9 mouse cellular contexts compared by ENCODE assay signal in the genomic region with DNA sequence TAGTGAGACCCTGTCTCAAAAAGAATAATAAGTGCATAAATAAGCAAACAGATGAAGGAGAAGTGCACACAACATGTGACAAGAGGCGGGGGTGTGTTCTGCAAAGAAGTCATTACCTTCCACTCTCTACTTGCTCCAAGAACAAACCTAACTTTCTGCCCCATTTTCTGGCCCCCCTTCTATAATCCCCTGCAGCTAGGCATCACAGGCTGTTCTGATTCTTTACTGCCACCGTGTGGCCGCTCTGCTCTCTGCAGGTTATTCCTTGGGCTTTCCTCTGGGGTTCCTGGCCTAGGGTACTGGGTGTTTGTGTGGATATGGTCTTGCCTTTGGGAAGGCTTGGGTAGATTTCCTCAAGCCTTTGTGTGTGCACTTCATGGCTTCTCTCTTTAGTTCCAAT. TPM values are rescaled to one million over a fixed set of nuclear protein-coding genes. Genes with fewer than 3 reads are reported as not detected.
DNase-seq lines count a peak whose midpoint lies in the region; ATAC-seq and TF ChIP-seq lines count a peak whose summit lies in the region.
"Had no signal": no experiment of that assay in that cellular context is flagged by ENCODE, and none has a peak within 500 bp of the region (broad histone marks: within the 10 kb centered on the region; RNA-seq: fewer than 3 reads in every experiment).

No protein-coding gene starts in this region.

- 11% methylated on average over 3 of the region's 3 CpGs for WGBS in midbrain, embryonic 14.5 days
- WGBS in spleen, adult 2 months: 17% methylated on average over 3 of the region's 3 CpGs

- H3K9me3 ChIP-seq in midbrain, embryonic 14.5 days (ENCODE audit: control insufficient read depth, low read length): no peaks in the 10 kb centered on the region

- DNase-seq in cerebellum, adult 11 months: peak; percentile 74
- peak; percentile 47 to 83 for DNase-seq in cerebellum, postnatal 4 days (ENCODE audit: low spot score in 2 of 2)
- peak; percentile 70 for DNase-seq in gastrocnemius, adult 18-20 months (ENCODE audit: low spot score)
- peak; percentile 84 for DNase-seq in induced T-regulatory cell, adult 2 months (ENCODE audit: low read depth)
- peak; percentile 79 to 82 for DNase-seq in left cerebral cortex, postnatal 14 days (ENCODE audit: low spot score in 2 of 2)
- DNase-seq in midbrain, embryonic 14.5 days: peak; percentile 86
- DNase-seq in spleen, adult 2 months (ENCODE audit: low read depth in 1 of 2, low spot score in 2 of 2): peak in 1 of 2 experiments; percentile 51

- peaks cover 8% of the 10 kb centered on the region; the same call in 1 of the 2 replicates for H3K4me1 ChIP-seq in midbrain, embryonic 14.5 days (ENCODE audit: control insufficient read depth, insufficient read depth, low read length)
- peaks cover 4% of the 10 kb centered on the region for H3K4me1 ChIP-seq in spleen, adult 2 months (ENCODE audit: control insufficient read depth, insufficient read depth, insufficient read length)

- H3K36me3 ChIP-seq in midbrain, embryonic 14.5 days (ENCODE audit: control insufficient read depth, insufficient read depth, low read length): no peaks in the 10 kb centered on the region
- H3K36me3 ChIP-seq in spleen, adult 2 months (ENCODE audit: control insufficient read depth, insufficient read depth, low read length): no peaks in the 10 kb centered on the region

- intact Hi-C loops in left cerebral cortex, postnatal 14 days (cut with DNase I): no loop called here

- H3K4me2 ChIP-seq in midbrain, embryonic 14.5 days (ENCODE audit: low read length): no peak overlapping the region

- no peak for ATAC-seq in cerebellum, adult (ENCODE audit: insufficient number of reproducible peaks, low FRiP score, low TSS enrichment)
- ATAC-seq in midbrain, embryonic 14.5 days (ENCODE audit: low FRiP score, low TSS enrichment): no peak

- H3K4me3 ChIP-seq in midbrain, embryonic 14.5 days (replicated peaks; ENCODE audit: low read depth, low read length): no peak overlapping the region
- H3K4me3 ChIP-seq in spleen, adult 2 months (ENCODE audit: extremely low read depth, insufficient read depth, insufficient read length): no peak overlapping the region

- H3K27me3 ChIP-seq in midbrain, embryonic 14.5 days (ENCODE audit: control insufficient read depth, insufficient read depth, low read length): 0 out of 2 replicates have a peak, but pooled peaks cover 3% of the 10 kb centered on the region
- H3K27me3 ChIP-seq in spleen, adult 2 months (ENCODE audit: control insufficient read depth, insufficient read depth, low read length): peaks cover 13% of the 10 kb centered on the region

- TF ChIP-seq POLR2A in spleen, adult 2 months (IDR thresholded peaks at IDR 0.05; ENCODE audit: low read depth, low read length): no peak

- no peak overlapping the region for H3K9ac ChIP-seq in midbrain, embryonic 14.5 days (replicated peaks; ENCODE audit: low read length)

- no peak overlapping the region for H3K27ac ChIP-seq in midbrain, embryonic 14.5 days (replicated peaks; ENCODE audit: low read depth, low read length)
- H3K27ac ChIP-seq in spleen, adult 2 months (ENCODE audit: insufficient read depth, low read length): no peak overlapping the region

- peak; percentile 67; the same call in 1 of the 2 replicates for TF ChIP-seq CTCF in spleen, adult 2 months (IDR thresholded peaks at IDR 0.05; ENCODE audit: extremely low read depth, insufficient read depth, insufficient read length, insufficient replicate concordance)

RNA-seq across cellular contexts. Expression of a gene that starts 3.2 kb away (rescaled TPM):
- under 1 TPM; 0.27 to 0.31 TPM for total RNA-seq in gastrocnemius, adult 18-20 months (2021)
- 1 to 10 TPM; 1.3 to 1.4 TPM for total RNA-seq in left cerebral cortex, postnatal 14 days (2021)
- polyA plus RNA-seq in midbrain, embryonic 14.5 days (2014; fragmentation: Nextera tagmentation; extraction: Ambion mirVana): 2.6 and 4.8 TPM in 2 replicates
- 4.0 and 4.9 TPM in 2 replicates for polyA plus RNA-seq in spleen, adult 2 months (2012; rRNA removed)

RNA-seq across cellular contexts. Expression of a gene that starts 34.8 kb away (rescaled TPM):
- total RNA-seq in gastrocnemius, adult 18-20 months (2021): 1 to 10 TPM; 1.9 to 2.1 TPM
- total RNA-seq in left cerebral cortex, postnatal 14 days (2021): 10 to 100 TPM; 30.8 to 31.7 TPM
- polyA plus RNA-seq in midbrain, embryonic 14.5 days (2014; fragmentation: Nextera tagmentation; extraction: Ambion mirVana): 1.6 and 1.9 TPM in 2 replicates
- 0.68 and 0.85 TPM in 2 replicates for polyA plus RNA-seq in spleen, adult 2 months (2012; rRNA removed)

RNA-seq across cellular contexts. Expression of a gene that starts 44.3 kb away (rescaled TPM):
- 10 to 100 TPM; 33.4 to 36.8 TPM for total RNA-seq in gastrocnemius, adult 18-20 months (2021)
- total RNA-seq in left cerebral cortex, postnatal 14 days (2021): 10 to 100 TPM; 62.1 to 74.9 TPM
- 29.2 and 43.9 TPM in 2 replicates for polyA plus RNA-seq in midbrain, embryonic 14.5 days (2014; fragmentation: Nextera tagmentation; extraction: Ambion mirVana)
- 98.9 and 115 TPM in 2 replicates for polyA plus RNA-seq in spleen, adult 2 months (2012; rRNA removed)

RNA-seq across cellular contexts. Expression of a gene that starts 56.0 kb away (rescaled TPM):
- total RNA-seq in gastrocnemius, adult 18-20 months (2021): not detected
- total RNA-seq in left cerebral cortex, postnatal 14 days (2021): not detected
- not detected in 2 replicates for polyA plus RNA-seq in midbrain, embryonic 14.5 days (2014; fragmentation: Nextera tagmentation; extraction: Ambion mirVana)
- not detected in 2 replicates for polyA plus RNA-seq in spleen, adult 2 months (2012; rRNA removed)
- total RNA-seq: ES-E14 had no signal

Comparison
In these comparisons a context has a peak if more than half of its experiments do, and no peak if none do; other contexts are left out.
1. RNA of a gene that starts 34.8 kb away (total RNA-seq): 30.8 to 31.7 TPM in left cerebral cortex, postnatal 14 days; 1.9 to 2.1 TPM in gastrocnemius, adult 18-20 months; every median in the first group is over 10 times any median in the second.